In genomic region chr5:127365061-127365460, GRCm38 (mm10) we compare ENCODE assay signal across 16 mouse cellular contexts.
DNase-seq lines count a peak whose midpoint lies in the region; ATAC-seq and TF ChIP-seq lines count a peak whose summit lies in the region.
"Had no signal": no experiment of that assay in that cellular context is flagged by ENCODE, and none has a peak within 500 bp of the region (broad histone marks: within the 10 kb centered on the region; RNA-seq: fewer than 3 reads in every experiment).

No protein-coding gene starts in this region.

- TF ChIP-seq POLR2A in cerebellum, adult 2 months (IDR thresholded peaks at IDR 0.05; ENCODE audit: borderline replicate concordance, insufficient read depth, low read length): no peak

- H3K4me2 ChIP-seq in intestine, postnatal 0 days (replicated peaks; ENCODE audit: low read depth): no peak overlapping the region
- H3K4me2 ChIP-seq in intestine, embryonic 15.5 days (replicated peaks): no peak overlapping the region
- H3K4me2 ChIP-seq: embryonic facial prominence, embryonic 13.5 days; forebrain, embryonic 15.5 days; heart, embryonic 12.5 days; hindbrain, embryonic 14.5 days; midbrain, embryonic 13.5 days; neural tube, embryonic 13.5 days had no signal

- no peaks in the 10 kb centered on the region for H3K36me3 ChIP-seq in intestine, postnatal 0 days (ENCODE audit: control insufficient read depth, insufficient read depth)
- H3K36me3 ChIP-seq in intestine, embryonic 15.5 days: no peaks in the 10 kb centered on the region
- H3K36me3 ChIP-seq: forebrain, embryonic 15.5 days; heart, embryonic 12.5 days had no signal

- TF ChIP-seq CTCF in cerebellum, adult 2 months (IDR thresholded peaks at IDR 0.05; ENCODE audit: borderline replicate concordance, insufficient read depth, low read depth, low read length): peak; percentile 41; the same call in 1 of the 2 replicates
- TF ChIP-seq CTCF in intestine, postnatal 0 days (IDR thresholded peaks at IDR 0.05; ENCODE audit: low read depth): 0 out of 2 replicates have a peak, but pooled peaks have one; percentile 22

- H3K4me3 ChIP-seq in cerebellum, adult 2 months (replicated peaks; ENCODE audit: insufficient read depth, low read depth, low read length): no peak overlapping the region
- H3K4me3 ChIP-seq in intestine, postnatal 0 days (ENCODE audit: low read depth, low read length): no peak overlapping the region
- no peak overlapping the region for H3K4me3 ChIP-seq in intestine, embryonic 15.5 days (replicated peaks)
- H3K4me3 ChIP-seq: embryonic facial prominence, embryonic 13.5 days; forebrain, embryonic 15.5 days; heart, embryonic 12.5 days; limb, embryonic 10.5 days; midbrain, embryonic 13.5 days; neural tube, embryonic 13.5 days had no signal

- H3K27me3 ChIP-seq in cerebellum, adult 2 months (ENCODE audit: control insufficient read depth, insufficient read depth, low read length): no peaks in the 10 kb centered on the region
- no peaks in the 10 kb centered on the region for H3K27me3 ChIP-seq in intestine, postnatal 0 days (replicated peaks; ENCODE audit: control insufficient read depth, insufficient read depth, low read length)
- H3K27me3 ChIP-seq in intestine, embryonic 15.5 days (replicated peaks): no peaks in the 10 kb centered on the region
- H3K27me3 ChIP-seq: embryonic facial prominence, embryonic 13.5 days; forebrain, embryonic 15.5 days; heart, embryonic 12.5 days; midbrain, embryonic 13.5 days; neural tube, embryonic 13.5 days had no signal

- no peak overlapping the region for H3K9ac ChIP-seq in intestine, postnatal 0 days (ENCODE audit: low read depth, low read length)
- no peak overlapping the region for H3K9ac ChIP-seq in intestine, embryonic 15.5 days
- H3K9ac ChIP-seq: embryonic facial prominence, embryonic 13.5 days; forebrain, embryonic 15.5 days; heart, embryonic 12.5 days; hindbrain, embryonic 14.5 days; midbrain, embryonic 13.5 days; neural tube, embryonic 13.5 days had no signal

- no peaks in the 10 kb centered on the region for H3K9me3 ChIP-seq in intestine, postnatal 0 days (ENCODE audit: control insufficient read depth)
- H3K9me3 ChIP-seq in intestine, embryonic 15.5 days: no peaks in the 10 kb centered on the region
- H3K9me3 ChIP-seq: embryonic facial prominence, embryonic 13.5 days; forebrain, embryonic 15.5 days; heart, embryonic 12.5 days; limb, embryonic 10.5 days had no signal

- DNase-seq in cerebellum, adult 2 months: no peak
- DNase-seq in cerebellum, adult 8-10 months: no peak
- peak; percentile 20 for DNase-seq in lung, postnatal 36 days
- DNase-seq in lung, postnatal 10 days: no peak
- no peak for DNase-seq in urinary bladder, postnatal 25 days (ENCODE audit: low spot score)
- DNase-seq: thymus, postnatal 25 days had no signal

- 16% methylated on average over 1 of the region's 1 CpGs for WGBS in cerebellum, adult 2 months
- WGBS in intestine, postnatal 0 days: 14% methylated on average over 1 of the region's 1 CpGs
- WGBS in intestine, embryonic 15.5 days: 25% methylated on average over 1 of the region's 1 CpGs

- H3K4me1 ChIP-seq in cerebellum, adult 2 months (ENCODE audit: control insufficient read depth, insufficient read depth, low read length): peaks cover 3% of the 10 kb centered on the region; the same call in 1 of the 2 replicates
- H3K4me1 ChIP-seq in intestine, postnatal 0 days (replicated peaks; ENCODE audit: control insufficient read depth, insufficient read depth, low read length): no peaks in the 10 kb centered on the region
- H3K4me1 ChIP-seq in intestine, embryonic 15.5 days (replicated peaks): no peaks in the 10 kb centered on the region
- H3K4me1 ChIP-seq: heart, embryonic 12.5 days had no signal

- no peak for ATAC-seq in intestine, postnatal 0 days
- ATAC-seq in intestine, embryonic 15.5 days: no peak
- ATAC-seq: forebrain, embryonic 15.5 days; intestine, embryonic 16.5 days; midbrain, embryonic 13.5 days had no signal

- H3K27ac ChIP-seq in cerebellum, adult 2 months (ENCODE audit: insufficient read depth, low read length): no peak overlapping the region
- no peak overlapping the region for H3K27ac ChIP-seq in intestine, postnatal 0 days (ENCODE audit: low read depth, low read length)
- no peak overlapping the region for H3K27ac ChIP-seq in intestine, embryonic 15.5 days
- H3K27ac ChIP-seq: embryonic facial prominence, embryonic 13.5 days; forebrain, embryonic 15.5 days; hindbrain, embryonic 14.5 days; limb, embryonic 10.5 days; midbrain, embryonic 13.5 days; neural tube, embryonic 13.5 days had no signal
